Mouse (Mus musculus) thymus, adult 2 months (tissue): Measurements from ENCODE around the gene Sept6.

Experiments used
- CTCF ChIP-seq: fragments of 200-500 bp; IDR thresholded peaks from 2 replicates; pipeline ENCODE4 v1.5.1; 2012; ENCODE audit warnings: mild to moderate bottlenecking, control low read depth, low read length, moderate library complexity, borderline replicate concordance; ENCODE audit not compliant: control insufficient read depth, poor library complexity, insufficient read depth; ENCODE audit errors: extremely low read depth
- POLR2A ChIP-seq: fragments of 200-500 bp; IDR thresholded peaks from 2 replicates; pipeline ENCODE4 v1.6.1; 2012; ENCODE audit warnings: mild to moderate bottlenecking, low read length, control low read depth, moderate library complexity; ENCODE audit not compliant: control insufficient read depth, poor library complexity, insufficient read depth; ENCODE audit errors: extremely low read depth

GRCm38 (mm10) chrX:36870372-36870771 is 121.2 kb downstream of the Sept6 start:
- TF ChIP-seq POLR2A (no peak), CTCF (no peak)
